Mouse (Mus musculus): ENCODE results near the gene Tmem168.

DNA sequence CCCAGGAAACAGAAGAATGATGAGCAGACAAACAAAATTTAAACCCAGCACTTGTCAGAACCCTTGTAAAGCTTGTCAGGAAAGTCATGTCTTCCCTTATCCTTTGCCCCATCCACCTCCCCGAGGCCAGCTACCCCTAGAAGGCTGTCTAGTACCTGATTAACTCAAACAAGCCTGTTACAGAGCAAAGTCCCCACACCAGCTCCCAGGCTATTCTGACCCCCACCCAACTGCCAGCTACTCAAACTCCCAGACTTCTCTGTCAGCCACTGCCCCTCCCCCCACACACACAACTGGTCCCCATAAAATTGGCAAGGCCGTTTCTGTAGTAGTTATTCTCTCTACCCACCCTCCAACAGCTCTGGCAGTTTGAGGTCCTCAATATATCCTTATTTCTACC, 21.3 kb downstream of the Tmem168 start:
- TF ChIP-seq CTCF (IDR thresholded peaks at IDR 0.05; ENCODE audit: low read depth) (no peak), EP300 (IDR thresholded peaks at IDR 0.05; ENCODE audit: low read depth) (no peak)

Data from liver, embryonic 14.5 days (tissue).